Mouse (Mus musculus): Measurements from ENCODE around the gene Tfpt.
"Not testable (repeated sequence)": the region's sequence is repeated elsewhere in the genome, so short reads cannot be mapped to it uniquely, and the experiment has no call there.

DNA sequence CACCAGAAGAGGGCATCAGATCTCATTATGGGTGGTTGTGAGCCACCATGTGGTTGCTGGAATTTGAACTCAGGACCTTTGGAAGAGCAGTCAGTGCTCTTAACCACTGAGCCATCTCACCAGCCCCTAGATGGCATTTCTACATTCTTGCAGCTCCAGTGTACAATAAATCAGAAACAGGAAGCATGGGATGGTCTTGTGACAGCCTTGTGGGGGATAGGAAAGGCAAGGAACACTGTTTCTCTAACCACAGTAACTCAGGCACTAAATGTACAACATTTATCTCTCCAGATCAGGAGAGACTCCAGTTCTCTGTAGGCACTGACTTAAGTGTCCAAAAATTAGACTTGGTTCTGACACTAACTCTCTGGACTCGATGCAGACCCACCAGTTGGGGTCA is 32.0 kb downstream of the Tfpt start:
- not testable (repeated sequence) for TF ChIP-seq CTCF (conservative IDR thresholded peaks at IDR 0.05; ENCODE audit: low read length); NANOG (IDR thresholded peaks at IDR 0.05; ENCODE audit: borderline replicate concordance, low read length); POU5F1 (IDR thresholded peaks at IDR 0.05; ENCODE audit: borderline replicate concordance, low read length)
